Mouse (Mus musculus) olfactory bulb, adult 2 months (tissue): ENCODE data around the gene Msrb1. TPM values are rescaled to one million over a fixed set of nuclear protein-coding genes. Genes with fewer than 3 reads are reported as not detected.
"Not testable (repeated sequence)": the region's sequence is repeated elsewhere in the genome, so short reads cannot be mapped to it uniquely, and the experiment has no call there.

ENCODE experiments used
- H3K27ac ChIP-seq: fragments of 200-500 bp; 2 replicates; pipeline ENCODE4 v1.5.1; 2012; ENCODE audit warnings: low read depth, low read length; ENCODE audit not compliant: insufficient read depth
- H3K4me1 ChIP-seq: fragments of 200-500 bp; 2 replicates; pipeline ENCODE4 v1.6.1; 2012; ENCODE audit warnings: low read length; ENCODE audit not compliant: control insufficient read depth, insufficient read depth
- H3K4me3 ChIP-seq: fragments of 200-500 bp; 2 replicates; pipeline ENCODE4 v1.5.1; 2012; ENCODE audit warnings: mild to moderate bottlenecking, low read depth, low read length, moderate library complexity; ENCODE audit not compliant: insufficient read depth
- CTCF ChIP-seq: fragments of 200-500 bp; IDR thresholded peaks from 2 replicates; pipeline ENCODE4 v1.5.1; 2012; ENCODE audit warnings: low read depth, mild to moderate bottlenecking, low read length, moderate library complexity; ENCODE audit not compliant: insufficient read depth
- POLR2A ChIP-seq: fragments of 200-500 bp; IDR thresholded peaks from 2 replicates; pipeline ENCODE4 v1.6.1; 2012; ENCODE audit warnings: mild to moderate bottlenecking, low read depth, low read length, moderate library complexity; ENCODE audit not compliant: insufficient read depth
- WGBS: fragments of 180-500 bp; shearing (Covaris S2); methylation state at CpG from one replicate; pipeline ENCODE4 v1.1.7; 2018; 5-methylcytosine and 5-hydroxymethylcytosine counted together
- polyA plus RNA-seq: library from polyadenylated mRNA; stranded (reverse); fragments of >200 nt; gene quantifications from 2 replicates; pipeline ENCODE4 v1.2.4, GENCODE M21; 2012; ENCODE audit warnings: low replicate concordance; ENCODE audit not compliant: missing spikeins, insufficient read depth, insufficient read length

Gene Msrb1
- polyA plus RNA-seq, 1 experiment, result not detected

GRCm38 (mm10) chr17:24717943-24718342 is 18.5 kb upstream of the Msrb1 start, which contains the start of the genes Rnf151 and Rps2:
Rnf151 (minus strand) TSS chr17:24718063.
Rps2 (plus strand) TSS chr17:24718116.
- H3K27ac ChIP-seq, result no peak within 1 kb of the TSS
- TF ChIP-seq CTCF (no peak), POLR2A (no peak)
- no peak within 1 kb of the TSS for H3K4me3 ChIP-seq
- peaks cover 10% of the 10 kb centered on the region for H3K4me1 ChIP-seq
- 85% methylated on average over 4 of the region's 4 CpGs for WGBS

GRCm38 (mm10) chr17:24718938-24719337 is 17.5 kb upstream of the Msrb1 start:
- WGBS, result 65% methylated on average over 5 of the region's 5 CpGs
- H3K27ac ChIP-seq, result not testable (repeated sequence)
- Histone ChIP-seq H3K4me1 (peaks cover 10% of the 10 kb centered on the region), H3K4me3 (peak overlapping the region; percentile 97; the same call in 1 of the 2 replicates)

- H3K27ac ChIP-seq, result peak overlapping the region; percentile 61; the same call in 1 of the 2 replicates
- peak; percentile 94 for TF ChIP-seq POLR2A
- no peak for TF ChIP-seq CTCF
- H3K4me1 ChIP-seq, result peaks cover 10% of the 10 kb centered on the region
- peak overlapping the region; percentile 97 for H3K4me3 ChIP-seq
- under 1% methylated on average over 61 of the region's 61 CpGs for WGBS
Measured at GRCm38 (mm10) chr17:24719494-24720222, 16.8 kb upstream of the Msrb1 start.

- H3K4me1 ChIP-seq, result peaks cover 10% of the 10 kb centered on the region
- H3K27ac ChIP-seq, result not testable (repeated sequence)
- peak overlapping the region; percentile 75 for H3K4me3 ChIP-seq
- WGBS, result under 1% methylated on average over 11 of the region's 11 CpGs
Measured at GRCm38 (mm10) chr17:24720616-24721015, 15.8 kb upstream of the Msrb1 start.

GRCm38 (mm10) chr17:24721383-24721955 is 15.0 kb upstream of the Msrb1 start:
- Histone ChIP-seq H3K4me1 (peaks cover 10% of the 10 kb centered on the region), H3K4me3 (peak overlapping the region; percentile 15; the same call in 1 of the 2 replicates)
- H3K27ac ChIP-seq, result not testable (repeated sequence)
- WGBS, result 62% methylated on average over 7 of the region's 7 CpGs

GRCm38 (mm10) chr17:24722220-24722924 is 14.1 kb upstream of the Msrb1 start:
- no peak for TF ChIP-seq POLR2A
- TF ChIP-seq CTCF, result no peak
- Histone ChIP-seq H3K4me1 (peaks cover 10% of the 10 kb centered on the region), H3K4me3 (no peak overlapping the region), H3K27ac (no peak overlapping the region)
- WGBS, result 37% methylated on average over 13 of the region's 13 CpGs

- peaks cover 10% of the 10 kb centered on the region for H3K4me1 ChIP-seq
- no peak overlapping the region; the same call in 1 of the 2 replicates for H3K27ac ChIP-seq
- TF ChIP-seq CTCF, result no peak
- no peak for TF ChIP-seq POLR2A
- peak overlapping the region; percentile 77 for H3K4me3 ChIP-seq
- WGBS, result under 1% methylated on average over 12 of the region's 12 CpGs
Measured at GRCm38 (mm10) chr17:24723122-24723880, 13.1 kb upstream of the Msrb1 start.

- under 1% methylated on average over 15 of the region's 15 CpGs for WGBS
- peak overlapping the region; percentile 87 for H3K27ac ChIP-seq
- peaks cover 10% of the 10 kb centered on the region for H3K4me1 ChIP-seq
- H3K4me3 ChIP-seq, result peak overlapping the region; percentile 77
- TF ChIP-seq POLR2A (no peak), CTCF (no peak)
Measured at GRCm38 (mm10) chr17:24723881-24724180, 12.6 kb upstream of the Msrb1 start.

GRCm38 (mm10) chr17:24724184-24724583 is 12.3 kb upstream of the Msrb1 start, which contains the start of gene Ndufb10:
Ndufb10 (minus strand) TSS chr17:24724478.
- TF ChIP-seq POLR2A (peak; percentile 90), CTCF (peak; percentile 51; the same call in 1 of the 2 replicates)
- peak within 1 kb of the TSS; percentile 87 for H3K27ac ChIP-seq
- WGBS, result under 1% methylated on average over 30 of the region's 30 CpGs
- peak within 1 kb of the TSS; percentile 77 for H3K4me3 ChIP-seq
- peaks cover 10% of the 10 kb centered on the region for H3K4me1 ChIP-seq
